Mouse (Mus musculus): ENCODE data around the gene Mfsd12. TPM values are rescaled to one million over a fixed set of nuclear protein-coding genes. Genes with fewer than 3 reads are reported as not detected.

The Mfsd12 gene
- polyA plus RNA-seq, 1 experiment from 2014 or later = 6.9 TPM

- Histone ChIP-seq H3K27ac (ENCODE audit: low read depth) (no peak overlapping the region), H3K4me1 (replicated peaks; ENCODE audit: control insufficient read depth, insufficient read depth, low read length) (peaks cover 44% of the 10 kb centered on the region), H3K9ac (ENCODE audit: low read length) (no peak overlapping the region), H3K27me3 (replicated peaks; ENCODE audit: control insufficient read depth, insufficient read depth, low read length) (no peaks in the 10 kb centered on the region), H3K36me3 (ENCODE audit: control insufficient read depth, insufficient read depth, low read length) (peaks cover 50% of the 10 kb centered on the region), H3K4me2 (ENCODE audit: low read length) (no peak overlapping the region), H3K4me3 (ENCODE audit: low read depth, low read length) (no peak overlapping the region), H3K9me3 (ENCODE audit: control insufficient read depth, low read length) (no peaks in the 10 kb centered on the region)
- DNase-seq (ENCODE audit: low spot score) = no peak
- WGBS = 62% methylated on average over 18 of the region's 18 CpGs
- no peak for ATAC-seq (replicated peaks; ENCODE audit: low FRiP score, low TSS enrichment, low read depth)
These were observed 47.4 kb downstream of the Mfsd12 start for GRCm38 (mm10) chr10:81404720-81405119.

- ATAC-seq (replicated peaks; ENCODE audit: low FRiP score, low TSS enrichment, low read depth) (no peak), DNase-seq (ENCODE audit: low spot score) (peak; percentile 76)
- H3K27me3 ChIP-seq (replicated peaks; ENCODE audit: control insufficient read depth, insufficient read depth, low read length) = no peaks in the 10 kb centered on the region
- no peak overlapping the region for H3K27ac ChIP-seq (ENCODE audit: low read depth)
- no peak overlapping the region for H3K9ac ChIP-seq (ENCODE audit: low read length)
- no peaks in the 10 kb centered on the region for H3K9me3 ChIP-seq (ENCODE audit: control insufficient read depth, low read length)
- 50% methylated on average over 13 of the region's 13 CpGs for WGBS
- peaks cover 54% of the 10 kb centered on the region for H3K4me1 ChIP-seq (replicated peaks; ENCODE audit: control insufficient read depth, insufficient read depth, low read length)
- H3K4me3 ChIP-seq (ENCODE audit: low read depth, low read length) = no peak overlapping the region
- H3K36me3 ChIP-seq (ENCODE audit: control insufficient read depth, insufficient read depth, low read length) = peaks cover 40% of the 10 kb centered on the region
- no peak overlapping the region for H3K4me2 ChIP-seq (ENCODE audit: low read length)
These were observed 48.4 kb downstream of the Mfsd12 start for GRCm38 (mm10) chr10:81405588-81406201.

- peaks cover 38% of the 10 kb centered on the region for H3K36me3 ChIP-seq (ENCODE audit: control insufficient read depth, insufficient read depth, low read length)
- H3K27me3 ChIP-seq (replicated peaks; ENCODE audit: control insufficient read depth, insufficient read depth, low read length) = no peaks in the 10 kb centered on the region
- WGBS = 41% methylated on average over 24 of the region's 24 CpGs
- no peak for ATAC-seq (replicated peaks; ENCODE audit: low FRiP score, low TSS enrichment, low read depth)
- H3K4me1 ChIP-seq (replicated peaks; ENCODE audit: control insufficient read depth, insufficient read depth, low read length) = peaks cover 64% of the 10 kb centered on the region
- peak overlapping the region; percentile 18 for H3K4me3 ChIP-seq (ENCODE audit: low read depth, low read length)
- H3K27ac ChIP-seq (ENCODE audit: low read depth) = no peak overlapping the region
- no peaks in the 10 kb centered on the region for H3K9me3 ChIP-seq (ENCODE audit: control insufficient read depth, low read length)
- DNase-seq (ENCODE audit: low spot score) = no peak
- H3K4me2 ChIP-seq (ENCODE audit: low read length) = peak overlapping the region; percentile 40
- 0 out of 2 replicates have a peak overlapping the region, but pooled peaks have one; percentile 20 for H3K9ac ChIP-seq (ENCODE audit: low read length)
These were observed 49.5 kb downstream of the Mfsd12 start for GRCm38 (mm10) chr10:81406504-81407440.

- Histone ChIP-seq H3K9ac (ENCODE audit: low read length) (peak overlapping the region; percentile 20; the same call in 1 of the 2 replicates), H3K36me3 (ENCODE audit: control insufficient read depth, insufficient read depth, low read length) (peaks cover 36% of the 10 kb centered on the region), H3K9me3 (ENCODE audit: control insufficient read depth, low read length) (no peaks in the 10 kb centered on the region), H3K27ac (ENCODE audit: low read depth) (no peak overlapping the region), H3K27me3 (replicated peaks; ENCODE audit: control insufficient read depth, insufficient read depth, low read length) (no peaks in the 10 kb centered on the region), H3K4me1 (replicated peaks; ENCODE audit: control insufficient read depth, insufficient read depth, low read length) (peaks cover 66% of the 10 kb centered on the region), H3K4me3 (ENCODE audit: low read depth, low read length) (peak overlapping the region; percentile 18), H3K4me2 (ENCODE audit: low read length) (peak overlapping the region; percentile 40)
- DNase-seq (ENCODE audit: low spot score) = peak; percentile 87
- peak; percentile 29 for ATAC-seq (replicated peaks; ENCODE audit: low FRiP score, low TSS enrichment, low read depth)
- 27% methylated on average over 31 of the region's 31 CpGs for WGBS
These were observed 50.5 kb downstream of the Mfsd12 start for GRCm38 (mm10) chr10:81407539-81408423.

GRCm38 (mm10) chr10:81408424-81408729 is 51.1 kb downstream of the Mfsd12 start:
- H3K27ac ChIP-seq (ENCODE audit: low read depth) = no peak overlapping the region
- H3K4me1 ChIP-seq (replicated peaks; ENCODE audit: control insufficient read depth, insufficient read depth, low read length) = peaks cover 66% of the 10 kb centered on the region
- H3K36me3 ChIP-seq (ENCODE audit: control insufficient read depth, insufficient read depth, low read length) = peaks cover 34% of the 10 kb centered on the region
- no peaks in the 10 kb centered on the region for H3K27me3 ChIP-seq (replicated peaks; ENCODE audit: control insufficient read depth, insufficient read depth, low read length)
- no peak for ATAC-seq (replicated peaks; ENCODE audit: low FRiP score, low TSS enrichment, low read depth)
- no peak overlapping the region for H3K4me2 ChIP-seq (ENCODE audit: low read length)
- DNase-seq (ENCODE audit: low spot score) = no peak
- 59% methylated on average over 13 of the region's 13 CpGs for WGBS
- H3K9me3 ChIP-seq (ENCODE audit: control insufficient read depth, low read length) = no peaks in the 10 kb centered on the region
- H3K9ac ChIP-seq (ENCODE audit: low read length) = no peak overlapping the region
- no peak overlapping the region; the same call in 1 of the 2 replicates for H3K4me3 ChIP-seq (ENCODE audit: low read depth, low read length)

- ATAC-seq (replicated peaks; ENCODE audit: low FRiP score, low TSS enrichment, low read depth) = 0 out of 2 replicates have a peak, but pooled peaks have one; percentile 21
- H3K36me3 ChIP-seq (ENCODE audit: control insufficient read depth, insufficient read depth, low read length) = peaks cover 34% of the 10 kb centered on the region
- 24% methylated on average over 9 of the region's 9 CpGs for WGBS
- no peak overlapping the region for H3K9ac ChIP-seq (ENCODE audit: low read length)
- H3K4me2 ChIP-seq (ENCODE audit: low read length) = no peak overlapping the region
- H3K27ac ChIP-seq (ENCODE audit: low read depth) = 0 out of 2 replicates have a peak overlapping the region, but pooled peaks have one; percentile 51
- DNase-seq (ENCODE audit: low spot score) = peak; percentile 85
- peaks cover 70% of the 10 kb centered on the region for H3K4me1 ChIP-seq (replicated peaks; ENCODE audit: control insufficient read depth, insufficient read depth, low read length)
- H3K27me3 ChIP-seq (replicated peaks; ENCODE audit: control insufficient read depth, insufficient read depth, low read length) = no peaks in the 10 kb centered on the region
- no peak overlapping the region for H3K4me3 ChIP-seq (ENCODE audit: low read depth, low read length)
- H3K9me3 ChIP-seq (ENCODE audit: control insufficient read depth, low read length) = no peaks in the 10 kb centered on the region
These were observed 51.6 kb downstream of the Mfsd12 start for GRCm38 (mm10) chr10:81408871-81409291.

GRCm38 (mm10) chr10:81409330-81409729 is 52.0 kb downstream of the Mfsd12 start:
- H3K27ac ChIP-seq (ENCODE audit: low read depth) = 0 out of 2 replicates have a peak overlapping the region, but pooled peaks have one; percentile 51
- H3K9ac ChIP-seq (ENCODE audit: low read length) = no peak overlapping the region
- no peak for DNase-seq (ENCODE audit: low spot score)
- H3K36me3 ChIP-seq (ENCODE audit: control insufficient read depth, insufficient read depth, low read length) = peaks cover 33% of the 10 kb centered on the region
- H3K4me2 ChIP-seq (ENCODE audit: low read length) = no peak overlapping the region
- no peak for ATAC-seq (replicated peaks; ENCODE audit: low FRiP score, low TSS enrichment, low read depth)
- no peaks in the 10 kb centered on the region for H3K9me3 ChIP-seq (ENCODE audit: control insufficient read depth, low read length)
- H3K4me3 ChIP-seq (ENCODE audit: low read depth, low read length) = no peak overlapping the region
- H3K27me3 ChIP-seq (replicated peaks; ENCODE audit: control insufficient read depth, insufficient read depth, low read length) = no peaks in the 10 kb centered on the region
- H3K4me1 ChIP-seq (replicated peaks; ENCODE audit: control insufficient read depth, insufficient read depth, low read length) = peaks cover 74% of the 10 kb centered on the region
- 23% methylated on average over 8 of the region's 8 CpGs for WGBS

GRCm38 (mm10) chr10:81410350-81410749 is 53.1 kb downstream of the Mfsd12 start:
- Histone ChIP-seq H3K9me3 (ENCODE audit: control insufficient read depth, low read length) (no peaks in the 10 kb centered on the region), H3K9ac (ENCODE audit: low read length) (no peak overlapping the region), H3K4me3 (ENCODE audit: low read depth, low read length) (no peak overlapping the region), H3K4me2 (ENCODE audit: low read length) (no peak overlapping the region), H3K27me3 (replicated peaks; ENCODE audit: control insufficient read depth, insufficient read depth, low read length) (no peaks in the 10 kb centered on the region), H3K27ac (ENCODE audit: low read depth) (peak overlapping the region; percentile 77; the same call in 1 of the 2 replicates), H3K4me1 (replicated peaks; ENCODE audit: control insufficient read depth, insufficient read depth, low read length) (peaks cover 84% of the 10 kb centered on the region), H3K36me3 (ENCODE audit: control insufficient read depth, insufficient read depth, low read length) (peaks cover 31% of the 10 kb centered on the region)
- DNase-seq (ENCODE audit: low spot score) (no peak), ATAC-seq (replicated peaks; ENCODE audit: low FRiP score, low TSS enrichment, low read depth) (no peak)
- 56% methylated on average over 4 of the region's 4 CpGs for WGBS

All from intestine, embryonic 14.5 days (tissue).